Mouse (Mus musculus) liver, embryonic 14.5 days (tissue): ENCODE measurements around the gene Tstd1. TPM values are rescaled to one million over a fixed set of nuclear protein-coding genes. Genes with fewer than 3 reads are reported as not detected.

Source experiments
- ATAC-seq: fragments of 200-750 bp; cut with Nextera tagmentation; 2 replicates; pipeline ENCODE4 v1.8.0; 2017; ENCODE audit warnings: moderate number of reproducible peaks, mild to moderate bottlenecking, moderate library complexity; ENCODE audit not compliant: insufficient read depth
- DNase-seq, 3 experiments: peaks; one replicate each; pipeline ENCODE4 v3.0.0-alpha.2; 2012 to 2013; ENCODE audit warnings: low read depth in 3 of 3, low spot score in 3 of 3
- H3K27ac ChIP-seq: fragments of 300-500 bp; sonication (generic); 2 replicates; pipeline ENCODE4 v1.5.1; 2014; ENCODE audit warnings: moderate library complexity, mild to moderate bottlenecking, control low read depth, inconsistent platforms
- H3K27me3 ChIP-seq: fragments of 300-500 bp; sonication (generic); 2 replicates; pipeline ENCODE4 v1.6.1; 2014; ENCODE audit warnings: mild to moderate bottlenecking, low read length, moderate library complexity; ENCODE audit not compliant: control insufficient read depth, insufficient read depth
- H3K36me3 ChIP-seq: fragments of 300-500 bp; sonication (generic); replicated peaks from 2 replicates; pipeline ENCODE4 v1.6.1; 2014; ENCODE audit warnings: low read depth; ENCODE audit not compliant: control insufficient read depth, insufficient read depth
- H3K4me1 ChIP-seq, 2 experiments: fragments of 200-500 bp in 1 of 2; fragments of 300-500 bp in 1 of 2; sonication (generic) in 1 of 2; replicated peaks; 2 replicates each; pipeline ENCODE4 v1.6.1; 2012 to 2014; ENCODE audit warnings: antibody characterized with exemption in 1 of 2, inconsistent platforms in 1 of 2, low read length in 1 of 2; ENCODE audit not compliant: control insufficient read depth in 2 of 2, insufficient read depth in 2 of 2
- H3K4me2 ChIP-seq: fragments of 300-500 bp; sonication (generic); 2 replicates; pipeline ENCODE4 v1.6.1; 2014; ENCODE audit warnings: low read depth, mild to moderate bottlenecking, control low read depth, moderate library complexity
- H3K4me3 ChIP-seq, 2 experiments: fragments of 200-500 bp in 1 of 2; fragments of 300-500 bp in 1 of 2; sonication (generic) in 1 of 2; 2 replicates each; pipeline ENCODE4 v1.5.1; 2012 to 2014; ENCODE audit warnings: low read depth in 2 of 2, low read length in 2 of 2, mild to moderate bottlenecking in 2 of 2, control low read depth in 1 of 2, inconsistent platforms in 1 of 2, moderate library complexity in 1 of 2; ENCODE audit not compliant: insufficient read depth in 1 of 2
- H3K9ac ChIP-seq: fragments of 300-500 bp; sonication (generic); replicated peaks from 2 replicates; pipeline ENCODE4 v1.6.1; 2014; ENCODE audit warnings: mild to moderate bottlenecking, control low read depth, moderate library complexity
- H3K9me3 ChIP-seq: fragments of 300-500 bp; sonication (generic); 2 replicates; pipeline ENCODE4 v1.6.1; 2016; ENCODE audit warnings: low read length, mixed read lengths; ENCODE audit not compliant: control insufficient read depth
- CTCF ChIP-seq: IDR thresholded peaks from 2 replicates; pipeline ENCODE4 v1.5.1; 2016; ENCODE audit warnings: antibody characterized with exemption, low read depth, control low read depth
- EP300 ChIP-seq: IDR thresholded peaks from 2 replicates; pipeline ENCODE4 v1.6.1; 2016; ENCODE audit warnings: antibody characterized with exemption, low read depth
- WGBS: fragments of 180-500 bp; shearing (Covaris S2); extraction: QIAGEN DNeasy Blood & Tissue Kit; methylation state at CpG from one replicate; pipeline ENCODE4 v1.1.7; 2014; ENCODE audit not compliant: insufficient replicate concordance; 5-methylcytosine and 5-hydroxymethylcytosine counted together
- polyA plus RNA-seq, 2 experiments: library from polyadenylated mRNA; depleted of rRNA in 1 of 2; stranded (reverse) in 1 of 2; unstranded in 1 of 2; fragments of >200 nt; fragmentation: Nextera tagmentation in 1 of 2; extraction: Ambion mirVana in 1 of 2; gene quantifications; 2 replicates each; pipeline versions ENCODE4 v1.2.1 to v1.2.3; 2012 to 2014

The Tstd1 gene
- polyA plus RNA-seq (2012; rRNA removed) (0.60 and 0.90 TPM in 2 replicates), polyA plus RNA-seq (2014; fragmentation: Nextera tagmentation; extraction: Ambion mirVana) (0.19 and 0.75 TPM in 2 replicates)

DNA sequence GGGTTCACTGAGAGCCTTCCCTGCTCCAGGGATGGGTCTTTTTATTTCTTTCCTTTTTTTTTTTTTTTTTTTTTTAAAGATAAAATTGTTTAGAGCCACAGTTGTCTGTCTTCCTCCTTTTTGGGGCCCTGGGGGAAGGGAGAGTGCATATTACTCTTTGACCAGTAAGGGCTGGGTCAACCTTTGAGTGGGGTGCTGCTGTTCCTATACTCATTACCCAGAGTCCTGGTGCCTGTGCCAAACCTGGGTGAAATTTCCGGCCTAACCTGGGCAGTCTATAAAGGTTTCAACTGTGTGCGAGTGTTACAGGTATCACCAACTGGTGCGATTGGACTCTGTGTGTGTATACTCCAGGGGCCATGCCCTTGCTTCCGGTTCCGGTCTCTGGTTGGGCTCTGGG lies at the start of gene Tstd1:
Gene Tstd1 (plus strand): TSS at position 213 of the 400 bp plus-strand sequence.
- Histone ChIP-seq H3K27me3 (no peaks in the 10 kb centered on the region), H3K27ac (no peak within 1 kb of the TSS), H3K36me3 (peaks cover 8% of the 10 kb centered on the region), H3K4me3 (no peak within 1 kb of the TSS), H3K4me2 (no peak within 1 kb of the TSS), H3K4me1 (peaks cover 4 to 14% of the 10 kb centered on the region in 2 experiments), H3K9ac (no peak within 1 kb of the TSS), H3K9me3 (no peaks in the 10 kb centered on the region)
- WGBS, result 82% methylated on average over 5 of the region's 5 CpGs
- ATAC-seq, result no peak
- no peak for DNase-seq
- TF ChIP-seq EP300 (no peak), CTCF (no peak)

GRCm38 (mm10) chr1:171369845-171370556 lies 48.7 kb upstream of the Tstd1 start, which contains the start of gene Nectin4:
TSS of gene Nectin4 (plus strand) at chr1:171370099.
- Histone ChIP-seq H3K9ac (no peak within 1 kb of the TSS), H3K36me3 (no peaks in the 10 kb centered on the region), H3K4me2 (no peak within 1 kb of the TSS), H3K27me3 (no peaks in the 10 kb centered on the region), H3K9me3 (no peaks in the 10 kb centered on the region), H3K4me1 (no peaks in the 10 kb centered on the region), H3K27ac (no peak within 1 kb of the TSS), H3K4me3 (no peak within 1 kb of the TSS)
- DNase-seq, result no peak
- 40% methylated on average over 20 of the region's 20 CpGs for WGBS
- no peak for ATAC-seq
- TF ChIP-seq EP300 (no peak), CTCF (no peak)

- WGBS, result 51% methylated on average over 3 of the region's 3 CpGs
- no peaks in the 10 kb centered on the region for H3K36me3 ChIP-seq
- no peak for ATAC-seq
- no peak overlapping the region for H3K27ac ChIP-seq
- no peaks in the 10 kb centered on the region for H3K9me3 ChIP-seq
- no peak overlapping the region for H3K4me2 ChIP-seq
- TF ChIP-seq EP300, result no peak
- no peak for TF ChIP-seq CTCF
- no peaks in the 10 kb centered on the region for H3K4me1 ChIP-seq
- H3K27me3 ChIP-seq, result no peaks in the 10 kb centered on the region
- H3K4me3 ChIP-seq, result no peak overlapping the region
- no peak overlapping the region for H3K9ac ChIP-seq
- DNase-seq, result no peak
Observed at GRCm38 (mm10) chr1:171372880-171373279, 45.8 kb upstream of the Tstd1 start.

GRCm38 (mm10) chr1:171373946-171374345 lies 44.7 kb upstream of the Tstd1 start:
- Histone ChIP-seq H3K4me1 (no peaks in the 10 kb centered on the region), H3K27ac (no peak overlapping the region), H3K4me2 (no peak overlapping the region), H3K4me3 (no peak overlapping the region), H3K27me3 (no peaks in the 10 kb centered on the region), H3K9ac (no peak overlapping the region), H3K36me3 (no peaks in the 10 kb centered on the region), H3K9me3 (no peaks in the 10 kb centered on the region)
- DNase-seq (no peak), ATAC-seq (no peak)
- TF ChIP-seq EP300, result no peak
- TF ChIP-seq CTCF, result no peak
- 1% methylated on average over 4 of the region's 4 CpGs for WGBS

DNA sequence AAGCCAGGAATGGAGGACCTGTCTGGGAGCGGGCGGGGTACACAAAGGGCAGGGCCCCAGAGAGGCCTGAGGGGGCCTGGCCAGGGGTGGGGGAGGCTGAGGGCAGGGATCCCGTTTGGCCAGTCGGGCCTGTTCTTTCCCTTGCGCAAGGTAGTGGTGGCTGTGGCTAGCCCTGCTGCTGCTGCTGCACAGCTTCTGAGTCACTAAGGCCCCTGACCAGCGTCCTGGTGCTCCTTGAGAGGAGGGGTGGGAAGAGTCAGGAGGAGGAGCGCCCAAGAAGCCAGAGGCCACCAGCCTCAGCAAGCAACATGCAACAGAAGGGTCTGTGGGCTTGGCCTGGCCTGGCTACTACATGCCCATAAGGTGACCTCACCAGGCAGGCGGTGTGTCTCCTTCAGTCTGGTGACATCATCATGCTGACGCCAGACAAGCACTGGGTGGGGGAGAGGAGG lies 43.0 kb upstream of the Tstd1 start:
- Histone ChIP-seq H3K4me2 (no peak overlapping the region), H3K4me1 (no peaks in the 10 kb centered on the region), H3K27ac (no peak overlapping the region), H3K36me3 (no peaks in the 10 kb centered on the region), H3K27me3 (peaks cover 14% of the 10 kb centered on the region; the same call in 1 of the 2 replicates), H3K9ac (no peak overlapping the region), H3K9me3 (no peaks in the 10 kb centered on the region), H3K4me3 (no peak overlapping the region)
- ATAC-seq (peak; percentile 25; the same call in 1 of the 2 replicates), DNase-seq (no peak)
- TF ChIP-seq EP300 (no peak), CTCF (no peak)
- WGBS, result 47% methylated on average over 9 of the region's 9 CpGs
